Mouse (Mus musculus) heart, embryonic 13.5 days (tissue): ENCODE measurements at regions not wholly inside any gene's neighbourhood (a gene's known extent, or its start where the extent isn't known, plus 50 kb on each side); places are given as distances from the start of the nearest gene placed in this dataset.

ENCODE experiments used
- ATAC-seq: fragments of 200-750 bp; cut with Nextera tagmentation; 2 replicates; pipeline ENCODE4 v1.8.0; 2017; ENCODE audit warnings: moderate TSS enrichment; ENCODE audit not compliant: insufficient number of reproducible peaks, low FRiP score, low TSS enrichment; ENCODE audit errors: extremely low read depth
- H3K27ac ChIP-seq: fragments of 300-500 bp; sonication (generic); replicated peaks from 2 replicates; pipeline ENCODE4 v1.5.1; 2015; ENCODE audit warnings: moderate library complexity, mild to moderate bottlenecking, inconsistent platforms
- H3K27me3 ChIP-seq: fragments of 300-500 bp; sonication (generic); replicated peaks from 2 replicates; pipeline ENCODE4 v1.6.1; 2015; ENCODE audit warnings: mild to moderate bottlenecking, inconsistent platforms
- H3K36me3 ChIP-seq: fragments of 300-500 bp; sonication (generic); 2 replicates; pipeline ENCODE4 v1.6.1; 2015; ENCODE audit warnings: mild to moderate bottlenecking, inconsistent platforms
- H3K4me1 ChIP-seq: fragments of 300-500 bp; sonication (generic); 2 replicates; pipeline ENCODE4 v1.6.1; 2015; ENCODE audit warnings: inconsistent platforms
- H3K4me2 ChIP-seq: fragments of 300-500 bp; sonication (generic); 2 replicates; pipeline ENCODE4 v1.6.1; 2015; ENCODE audit warnings: inconsistent platforms, mild to moderate bottlenecking, moderate library complexity
- H3K4me3 ChIP-seq: fragments of 300-500 bp; sonication (generic); 2 replicates; pipeline ENCODE4 v1.5.1; 2015; ENCODE audit warnings: moderate library complexity, mild to moderate bottlenecking, inconsistent platforms
- H3K9ac ChIP-seq: fragments of 300-500 bp; sonication (generic); 2 replicates; pipeline ENCODE4 v1.6.1; 2015; ENCODE audit warnings: inconsistent platforms, mild to moderate bottlenecking, moderate library complexity
- H3K9me3 ChIP-seq: fragments of 300-500 bp; sonication (generic); 2 replicates; pipeline ENCODE4 v1.6.1; 2016; ENCODE audit warnings: inconsistent platforms
- WGBS: fragments of 180-500 bp; shearing (Covaris S2); methylation state at CpG from one replicate; pipeline ENCODE4 v1.1.7; 2015; ENCODE audit warnings: mixed read lengths; 5-methylcytosine and 5-hydroxymethylcytosine counted together

DNA sequence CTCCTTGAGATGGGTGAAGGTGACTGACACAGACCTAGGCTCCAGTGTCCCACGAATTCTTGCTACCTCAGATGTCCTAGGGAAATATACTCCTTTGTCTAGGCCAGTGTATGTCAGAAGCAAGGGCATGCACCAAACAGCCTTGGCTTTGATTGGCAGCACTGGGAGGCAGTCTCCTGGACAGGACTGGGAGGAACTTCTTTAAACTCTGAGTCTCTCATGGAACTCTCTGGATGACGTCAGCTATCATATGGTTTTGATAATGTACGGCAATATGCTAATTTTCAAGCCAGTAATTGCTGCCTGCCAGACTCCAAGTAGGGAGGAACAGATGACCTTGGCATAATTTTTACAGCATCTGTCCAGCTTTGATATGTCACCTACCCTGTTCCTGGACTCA lies 528.5 kb downstream of the Tshz3 start:
- H3K36me3 ChIP-seq, result no peaks in the 10 kb centered on the region
- 62% methylated on average over 3 of the region's 3 CpGs for WGBS
- no peak overlapping the region for H3K4me2 ChIP-seq
- H3K27ac ChIP-seq, result no peak overlapping the region
- no peak overlapping the region for H3K4me3 ChIP-seq
- peaks cover 12% of the 10 kb centered on the region for H3K9me3 ChIP-seq
- no peak for ATAC-seq
- H3K4me1 ChIP-seq, result no peaks in the 10 kb centered on the region
- H3K9ac ChIP-seq, result no peak overlapping the region
- no peaks in the 10 kb centered on the region for H3K27me3 ChIP-seq

DNA sequence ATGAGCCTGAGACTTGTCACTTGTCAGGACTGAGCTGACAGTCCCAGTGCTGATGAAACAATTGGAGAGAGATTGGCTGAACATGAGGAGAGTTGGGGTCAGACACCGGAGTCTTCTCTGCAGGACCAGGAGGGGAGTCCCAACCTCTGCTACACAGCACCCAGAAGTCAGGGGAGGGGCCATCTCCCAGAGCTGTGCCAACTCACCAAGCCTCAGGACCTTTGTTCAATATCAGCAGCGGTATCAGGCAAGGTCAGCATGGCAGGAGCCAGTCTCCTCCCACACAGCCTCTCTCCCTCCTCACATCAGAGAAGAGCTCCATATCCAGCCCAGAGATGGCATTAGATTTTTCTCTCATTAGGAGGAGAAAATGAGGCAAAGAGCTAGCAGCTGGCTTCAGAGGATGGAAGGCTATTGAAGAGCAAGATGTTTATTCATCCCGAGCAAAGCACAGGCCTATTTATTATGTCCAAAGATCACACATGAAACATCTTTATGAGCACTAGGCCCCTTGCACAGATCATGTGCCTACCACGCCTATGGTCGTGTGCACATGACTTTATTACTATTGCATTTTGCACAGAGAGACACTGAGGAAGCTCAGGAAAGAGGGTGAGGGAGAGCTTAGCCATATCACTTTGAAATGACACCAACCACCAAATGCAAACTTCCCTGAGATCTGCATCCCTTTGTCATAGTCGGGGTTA lies 532.9 kb downstream of the Tshz3 start:
- H3K4me1 ChIP-seq, result no peaks in the 10 kb centered on the region
- 60% methylated on average over 6 of the region's 6 CpGs for WGBS
- H3K27me3 ChIP-seq, result no peaks in the 10 kb centered on the region
- no peaks in the 10 kb centered on the region for H3K9me3 ChIP-seq
- H3K9ac ChIP-seq, result no peak overlapping the region
- no peak overlapping the region for H3K4me2 ChIP-seq
- ATAC-seq, result no peak
- no peak overlapping the region for H3K27ac ChIP-seq
- no peak overlapping the region for H3K4me3 ChIP-seq
- no peaks in the 10 kb centered on the region for H3K36me3 ChIP-seq

DNA sequence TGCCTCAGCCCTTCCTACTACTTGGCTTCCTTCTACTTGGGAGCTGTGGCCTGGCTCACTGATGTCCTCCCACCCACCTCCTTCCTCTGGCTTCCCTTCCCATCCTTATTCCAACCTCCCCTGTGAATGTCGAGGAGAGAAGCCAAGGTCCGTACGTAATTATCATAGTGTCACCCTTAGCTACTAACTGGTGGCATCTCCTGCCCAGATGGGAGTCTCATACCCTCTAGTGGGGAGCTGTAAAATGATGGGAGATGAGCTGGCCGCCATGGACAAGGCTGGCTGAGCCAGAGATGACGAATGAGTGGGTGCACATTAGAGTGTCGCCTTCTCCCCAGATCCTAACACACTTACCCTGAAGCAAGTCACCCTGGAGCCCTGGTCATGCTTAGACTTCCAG lies 532.6 kb downstream of the Zfp536 start:
- no peaks in the 10 kb centered on the region for H3K9me3 ChIP-seq
- no peaks in the 10 kb centered on the region for H3K27me3 ChIP-seq
- H3K4me1 ChIP-seq, result no peaks in the 10 kb centered on the region
- no peak for ATAC-seq
- H3K4me3 ChIP-seq, result no peak overlapping the region
- no peak overlapping the region for H3K27ac ChIP-seq
- no peak overlapping the region for H3K4me2 ChIP-seq
- H3K9ac ChIP-seq, result no peak overlapping the region
- no peaks in the 10 kb centered on the region for H3K36me3 ChIP-seq
- 72% methylated on average over 6 of the region's 6 CpGs for WGBS

DNA sequence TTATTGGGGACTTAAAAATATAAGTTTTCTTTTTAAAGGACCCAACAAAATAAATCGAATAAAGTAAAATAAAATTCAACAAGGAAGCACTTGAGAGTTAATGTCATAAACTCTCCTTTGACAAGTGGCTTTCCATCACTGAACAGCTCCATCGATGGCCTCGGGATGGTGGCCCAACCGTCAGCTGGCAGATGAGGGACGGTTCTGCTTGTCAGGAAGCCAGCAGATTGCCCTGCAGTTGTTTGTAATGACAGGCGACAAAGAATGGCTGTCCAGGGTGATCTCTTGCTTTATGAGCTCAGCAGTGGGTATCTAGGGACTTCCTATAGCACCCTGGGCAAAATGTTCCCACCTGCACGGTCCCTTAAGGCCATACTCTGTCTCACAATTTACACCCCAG lies 531.7 kb downstream of the Zfp536 start:
- WGBS, result 58% methylated on average over 7 of the region's 7 CpGs
- H3K9me3 ChIP-seq, result no peaks in the 10 kb centered on the region

DNA sequence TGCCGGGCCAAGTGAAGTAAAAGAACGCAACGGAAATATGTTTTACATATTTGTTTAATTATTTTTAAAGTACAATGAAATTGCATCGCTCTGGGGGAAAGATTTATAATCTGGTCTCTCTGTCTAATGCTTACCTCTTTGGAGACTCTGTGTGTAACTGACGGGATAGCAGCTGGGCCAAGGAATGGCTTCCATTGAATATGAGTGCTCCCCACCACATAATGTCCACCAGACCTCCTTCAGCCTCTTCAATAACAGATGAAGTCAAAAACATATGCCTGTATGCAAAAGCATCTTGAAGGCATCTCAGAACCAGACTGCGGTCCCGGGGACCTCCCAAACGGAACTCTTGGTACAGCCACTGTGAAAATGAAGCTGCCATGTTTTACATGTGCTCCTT lies 531.0 kb downstream of the Zfp536 start:
- Histone ChIP-seq H3K4me3 (no peak overlapping the region), H3K4me1 (no peaks in the 10 kb centered on the region), H3K27ac (no peak overlapping the region), H3K36me3 (no peaks in the 10 kb centered on the region), H3K4me2 (no peak overlapping the region), H3K27me3 (no peaks in the 10 kb centered on the region), H3K9me3 (no peaks in the 10 kb centered on the region), H3K9ac (no peak overlapping the region)
- 83% methylated on average over 8 of the region's 8 CpGs for WGBS
- no peak for ATAC-seq

More for the DNA sequence above, 531.7 kb downstream of the Zfp536 start:
- H3K4me3 ChIP-seq, result no peak overlapping the region
- no peak overlapping the region for H3K4me2 ChIP-seq
- H3K4me1 ChIP-seq, result no peaks in the 10 kb centered on the region
- H3K27me3 ChIP-seq, result no peaks in the 10 kb centered on the region
- no peak overlapping the region for H3K9ac ChIP-seq
- ATAC-seq, result no peak
- no peak overlapping the region for H3K27ac ChIP-seq
- no peaks in the 10 kb centered on the region for H3K36me3 ChIP-seq

DNA sequence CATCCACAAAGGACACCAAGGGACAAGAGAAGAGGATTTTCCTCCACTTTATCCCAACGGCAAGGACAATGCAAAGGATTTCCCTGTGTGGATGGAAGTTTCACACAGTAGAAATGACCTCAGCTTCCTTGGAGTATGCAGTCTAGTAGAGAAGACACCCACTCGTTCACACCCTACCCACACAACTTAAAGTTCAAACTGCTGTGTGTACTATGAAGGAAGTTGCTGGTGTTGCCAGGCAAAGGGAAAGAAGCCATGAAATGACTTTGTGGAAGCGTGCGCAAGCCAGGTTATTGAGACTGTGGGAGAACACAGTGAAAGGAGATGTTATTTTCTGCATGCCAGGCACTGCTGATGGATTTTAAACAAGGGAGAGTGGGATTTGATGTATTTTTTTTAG lies 527.3 kb downstream of the Zfp536 start:
- no peaks in the 10 kb centered on the region for H3K36me3 ChIP-seq
- H3K4me2 ChIP-seq, result no peak overlapping the region
- H3K4me1 ChIP-seq, result no peaks in the 10 kb centered on the region
- no peak overlapping the region for H3K9ac ChIP-seq
- no peaks in the 10 kb centered on the region for H3K27me3 ChIP-seq
- ATAC-seq, result no peak
- H3K27ac ChIP-seq, result no peak overlapping the region
- WGBS, result 80% methylated on average over 4 of the region's 4 CpGs
- no peak overlapping the region for H3K4me3 ChIP-seq
- no peaks in the 10 kb centered on the region for H3K9me3 ChIP-seq

DNA sequence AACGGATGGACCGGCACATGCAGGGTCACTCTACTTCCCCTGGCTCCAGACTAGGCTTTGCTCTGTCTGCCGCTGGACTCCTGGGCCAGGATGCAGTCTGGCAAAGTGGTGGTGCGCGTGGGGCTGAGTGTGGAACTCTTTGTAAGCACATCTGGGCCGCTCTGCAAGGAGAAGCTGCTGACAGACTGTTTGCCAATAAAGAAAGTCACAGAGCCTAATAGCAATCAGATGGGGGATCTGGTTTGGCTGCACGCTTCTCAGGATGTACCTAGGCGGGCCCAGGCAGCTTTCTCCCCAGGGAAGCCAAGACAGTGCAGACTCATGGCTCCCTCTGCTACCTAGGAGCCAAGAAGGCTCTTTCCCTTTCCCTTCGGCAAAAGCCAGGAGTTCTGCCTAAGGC lies 519.0 kb downstream of the Zfp536 start:
- Histone ChIP-seq H3K4me2 (no peak overlapping the region), H3K4me3 (no peak overlapping the region), H3K27me3 (no peaks in the 10 kb centered on the region), H3K36me3 (no peaks in the 10 kb centered on the region), H3K27ac (no peak overlapping the region), H3K9me3 (no peaks in the 10 kb centered on the region; the same call in 1 of the 2 replicates), H3K4me1 (peaks cover 13% of the 10 kb centered on the region), H3K9ac (no peak overlapping the region)
- 69% methylated on average over 9 of the region's 9 CpGs for WGBS
- no peak for ATAC-seq

DNA sequence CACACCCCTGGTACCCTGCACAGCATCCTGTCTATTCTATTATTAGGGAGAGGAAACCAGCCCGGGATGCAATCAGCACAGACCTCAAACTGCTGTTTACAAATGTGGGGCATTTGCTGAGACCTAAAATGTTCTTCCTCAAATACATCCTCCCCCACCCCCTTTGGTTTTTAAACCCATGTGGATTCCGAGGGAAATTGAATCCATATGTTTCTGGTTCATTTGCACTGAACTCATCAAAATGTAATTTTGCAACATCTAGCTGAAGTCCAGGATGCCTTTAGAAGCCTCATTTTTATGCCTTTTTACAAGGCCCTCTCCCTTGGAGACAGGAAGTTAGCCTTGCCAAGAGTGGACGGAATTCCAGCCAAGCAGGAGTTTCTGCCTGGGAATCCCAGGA lies 517.6 kb downstream of the Zfp536 start:
- Histone ChIP-seq H3K4me1 (peaks cover 13% of the 10 kb centered on the region), H3K27ac (no peak overlapping the region), H3K4me2 (no peak overlapping the region), H3K9me3 (no peaks in the 10 kb centered on the region; the same call in 1 of the 2 replicates), H3K9ac (no peak overlapping the region), H3K4me3 (no peak overlapping the region), H3K36me3 (no peaks in the 10 kb centered on the region), H3K27me3 (no peaks in the 10 kb centered on the region)
- ATAC-seq, result no peak
- 21% methylated on average over 3 of the region's 3 CpGs for WGBS

DNA sequence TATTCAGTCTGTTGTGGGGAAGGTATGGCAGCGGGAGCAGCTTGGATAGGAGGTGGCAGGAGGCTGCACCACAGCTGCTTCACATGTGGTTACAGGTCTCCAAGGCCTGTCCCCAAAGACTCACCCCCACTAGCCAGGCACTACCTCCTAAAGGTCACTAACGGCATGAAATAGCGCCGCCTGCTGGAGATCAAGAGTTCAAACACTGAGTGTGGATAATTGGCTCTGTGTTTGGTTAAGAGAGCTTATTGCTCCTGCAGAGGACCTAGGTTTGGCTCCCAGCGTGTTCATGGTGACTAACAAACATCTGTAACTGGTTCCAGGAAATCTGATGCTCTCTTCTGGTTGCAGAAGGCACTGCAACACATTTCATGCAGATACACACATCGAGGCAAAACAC lies 514.1 kb downstream of the Zfp536 start:
- WGBS, result 38% methylated on average over 6 of the region's 6 CpGs
- H3K36me3 ChIP-seq, result no peaks in the 10 kb centered on the region
- H3K9ac ChIP-seq, result no peak overlapping the region
- no peak for ATAC-seq
- H3K27me3 ChIP-seq, result no peaks in the 10 kb centered on the region
- no peak overlapping the region for H3K27ac ChIP-seq
- peaks cover 13% of the 10 kb centered on the region for H3K4me1 ChIP-seq
- H3K4me2 ChIP-seq, result no peak overlapping the region
- H3K9me3 ChIP-seq, result no peaks in the 10 kb centered on the region
- H3K4me3 ChIP-seq, result no peak overlapping the region

DNA sequence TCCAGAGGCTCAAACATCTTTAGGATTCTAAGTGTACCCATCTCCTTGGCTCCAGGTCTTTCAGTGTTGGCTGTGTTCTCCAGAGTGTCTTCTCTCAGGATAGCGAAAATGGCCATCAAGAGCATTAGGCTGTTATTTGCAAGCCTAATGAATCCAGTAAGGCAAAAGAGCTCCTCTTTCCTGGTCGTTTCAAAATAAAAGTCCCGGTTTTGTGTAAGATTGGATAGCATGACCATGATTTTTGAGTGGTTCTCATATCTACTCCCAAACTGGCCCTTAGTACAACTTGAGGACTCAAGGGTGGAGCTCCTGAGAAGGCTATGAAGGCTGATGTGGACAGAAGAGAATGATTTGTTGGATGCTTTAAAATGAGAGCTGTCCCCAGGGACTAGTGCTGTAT lies 510.6 kb downstream of the Zfp536 start:
- Histone ChIP-seq H3K27me3 (no peaks in the 10 kb centered on the region), H3K4me1 (no peaks in the 10 kb centered on the region), H3K4me3 (no peak overlapping the region), H3K36me3 (no peaks in the 10 kb centered on the region), H3K9me3 (no peaks in the 10 kb centered on the region), H3K4me2 (no peak overlapping the region), H3K9ac (no peak overlapping the region), H3K27ac (no peak overlapping the region)
- no peak for ATAC-seq
- WGBS, result 44% methylated on average over 3 of the region's 3 CpGs

DNA sequence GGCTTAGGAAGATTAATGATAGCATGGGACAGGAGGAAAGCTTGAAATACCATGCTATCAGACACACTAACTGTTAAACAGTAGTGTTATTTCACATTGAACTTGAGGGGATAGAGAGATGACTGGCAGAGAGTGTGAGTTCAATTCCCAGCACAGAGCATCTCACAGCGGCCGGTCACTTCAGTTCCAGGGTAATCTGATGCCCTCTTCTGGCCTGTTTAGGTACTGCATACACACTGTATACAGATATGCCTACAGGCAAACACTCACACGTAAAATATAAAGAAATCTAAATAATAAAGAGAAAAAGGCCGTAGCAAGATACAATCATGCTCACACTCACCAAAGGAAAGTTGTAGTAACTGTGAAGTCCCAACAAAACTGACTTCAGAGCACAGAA lies 506.0 kb downstream of the Zfp536 start:
- no peak for ATAC-seq
- WGBS, result 76% methylated on average over 4 of the region's 4 CpGs
- Histone ChIP-seq H3K4me3 (no peak overlapping the region), H3K9me3 (peaks cover 7% of the 10 kb centered on the region; the same call in 1 of the 2 replicates), H3K36me3 (no peaks in the 10 kb centered on the region), H3K4me1 (no peaks in the 10 kb centered on the region), H3K27me3 (no peaks in the 10 kb centered on the region), H3K27ac (no peak overlapping the region), H3K9ac (no peak overlapping the region), H3K4me2 (no peak overlapping the region)

DNA sequence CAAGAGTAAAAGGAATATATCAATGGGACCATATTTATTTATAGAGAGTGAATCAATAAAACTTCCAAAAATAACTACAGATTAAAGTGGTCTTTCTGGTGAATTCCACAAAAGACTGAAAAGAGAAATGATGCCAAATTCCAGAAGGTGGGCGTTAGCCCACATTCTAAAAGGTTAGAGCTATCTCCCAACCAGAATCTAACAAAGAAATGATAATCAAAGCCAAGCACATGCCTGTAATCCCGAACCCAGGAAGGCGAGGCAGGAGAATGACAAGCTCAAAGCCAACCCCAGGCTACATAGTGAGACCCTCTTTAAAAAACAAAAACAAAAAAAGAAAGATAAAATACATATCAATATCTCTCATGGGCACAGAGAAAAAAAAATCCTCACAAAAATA lies 502.6 kb downstream of the Zfp536 start:
- ATAC-seq, result no peak
- Histone ChIP-seq H3K4me1 (no peaks in the 10 kb centered on the region), H3K36me3 (no peaks in the 10 kb centered on the region), H3K9me3 (peaks cover 7% of the 10 kb centered on the region; the same call in 1 of the 2 replicates), H3K9ac (no peak overlapping the region), H3K4me3 (no peak overlapping the region), H3K4me2 (no peak overlapping the region), H3K27ac (no peak overlapping the region), H3K27me3 (no peaks in the 10 kb centered on the region)
- 73% methylated on average over 3 of the region's 3 CpGs for WGBS
